Mouse (Mus musculus) heart, postnatal 0 days (tissue): Measurements from ENCODE around the gene Ret. TPM values are rescaled to one million over a fixed set of nuclear protein-coding genes. Genes with fewer than 3 reads are reported as not detected.
A peak's percentile ranks its signal among the peaks of the same experiment; 100 is the strongest.

ENCODE experiments used
- ATAC-seq: fragments of 200-750 bp; cut with Nextera tagmentation; 2 replicates; pipeline ENCODE4 v1.8.0; 2017; ENCODE audit warnings: low read depth, moderate number of reproducible peaks, moderate library complexity; ENCODE audit not compliant: insufficient read depth
- DNase-seq: peaks from one replicate; pipeline ENCODE4 v3.0.0-alpha.2; 2016; ENCODE audit warnings: low spot score
- H3K27ac ChIP-seq: fragments of 300-500 bp; sonication (generic); 2 replicates; pipeline ENCODE4 v1.5.1; 2014; ENCODE audit warnings: low read depth, mild to moderate bottlenecking
- H3K27me3 ChIP-seq: fragments of 300-500 bp; sonication (generic); 2 replicates; pipeline ENCODE4 v1.6.1; 2014; ENCODE audit warnings: low read length, mixed read lengths; ENCODE audit not compliant: control insufficient read depth, insufficient read depth
- H3K36me3 ChIP-seq: fragments of 300-500 bp; sonication (generic); replicated peaks from 2 replicates; pipeline ENCODE4 v1.6.1; 2014; ENCODE audit warnings: low read length, mixed read lengths; ENCODE audit not compliant: control insufficient read depth, insufficient read depth
- H3K4me1 ChIP-seq: fragments of 300-500 bp; sonication (generic); 2 replicates; pipeline ENCODE4 v1.6.1; 2014; ENCODE audit warnings: antibody characterized with exemption; ENCODE audit not compliant: control insufficient read depth, insufficient read depth
- H3K4me2 ChIP-seq: fragments of 300-500 bp; sonication (generic); 2 replicates; pipeline ENCODE4 v1.6.1; 2014; ENCODE audit warnings: low read depth, mild to moderate bottlenecking, low read length, moderate library complexity
- H3K4me3 ChIP-seq: fragments of 300-500 bp; sonication (generic); 2 replicates; pipeline ENCODE4 v1.5.1; 2014; ENCODE audit warnings: low read depth, low read length
- H3K9ac ChIP-seq: fragments of 300-500 bp; sonication (generic); replicated peaks from 2 replicates; pipeline ENCODE4 v1.6.1; 2014; ENCODE audit warnings: low read depth, low read length, mixed read lengths
- H3K9me3 ChIP-seq: fragments of 300-500 bp; sonication (generic); replicated peaks from 2 replicates; pipeline ENCODE4 v1.6.1; 2016; ENCODE audit warnings: low read length; ENCODE audit not compliant: control insufficient read depth
- CTCF ChIP-seq: IDR thresholded peaks from 2 replicates; pipeline ENCODE4 v1.5.1; 2016; ENCODE audit warnings: antibody characterized with exemption, control low read depth, low read depth
- EP300 ChIP-seq: IDR thresholded peaks from 2 replicates; pipeline ENCODE4 v1.6.1; 2016; ENCODE audit warnings: antibody characterized with exemption, low read depth
- WGBS: fragments of 180-500 bp; shearing (Covaris S2); extraction: QIAGEN DNeasy Blood & Tissue Kit; methylation state at CpG from one replicate; pipeline ENCODE4 v1.1.7; 2014; 5-methylcytosine and 5-hydroxymethylcytosine counted together
- polyA plus RNA-seq: library from polyadenylated mRNA; unstranded; fragments of >200 nt; fragmentation: Nextera tagmentation; extraction: Ambion mirVana; gene quantifications from 2 replicates; pipeline ENCODE4 v1.2.1, GENCODE M21; 2015
- total RNA-seq: library from RNA; depleted of rRNA; stranded (reverse); fragments of >200 nt; gene quantifications from 2 replicates; pipeline ENCODE4 v1.2.3, GENCODE M21; 2014; ENCODE audit warnings: low replicate concordance

Ret gene
- total and polyA plus RNA-seq, 2 experiments from 2014 or later, result 0.23 to 0.38 TPM

- WGBS, result 78% methylated on average over 17 of the region's 17 CpGs
- no peak for ATAC-seq
Observed at GRCm38 (mm10) chr6:118186620-118187284, 10.8 kb downstream of the Ret start.

GRCm38 (mm10) chr6:118184126-118184525 is 13.4 kb downstream of the Ret start:
- Histone ChIP-seq H3K4me3 (no peak overlapping the region), H3K27me3 (0 out of 2 replicates have a peak, but pooled peaks cover 7% of the 10 kb centered on the region), H3K4me2 (no peak overlapping the region), H3K9ac (no peak overlapping the region), H3K27ac (no peak overlapping the region), H3K4me1 (0 out of 2 replicates have a peak, but pooled peaks cover 6% of the 10 kb centered on the region), H3K9me3 (no peaks in the 10 kb centered on the region), H3K36me3 (no peaks in the 10 kb centered on the region)
- no peak for DNase-seq
- ATAC-seq, result no peak
- TF ChIP-seq EP300, result no peak
- TF ChIP-seq CTCF, result no peak
- WGBS, result 82% methylated on average over 10 of the region's 10 CpGs

More at GRCm38 (mm10) chr6:118186620-118187284, 10.8 kb downstream of the Ret start:
- H3K27me3 ChIP-seq, result peaks cover 14% of the 10 kb centered on the region; the same call in 1 of the 2 replicates
- no peaks in the 10 kb centered on the region for H3K36me3 ChIP-seq
- no peak overlapping the region for H3K27ac ChIP-seq
- no peak overlapping the region for H3K4me2 ChIP-seq
- 0 out of 2 replicates have a peak, but pooled peaks cover 6% of the 10 kb centered on the region for H3K4me1 ChIP-seq
- no peaks in the 10 kb centered on the region for H3K9me3 ChIP-seq
- no peak for DNase-seq
- no peak for TF ChIP-seq EP300
- no peak for TF ChIP-seq CTCF
- H3K9ac ChIP-seq, result no peak overlapping the region
- H3K4me3 ChIP-seq, result no peak overlapping the region

- Histone ChIP-seq H3K4me2 (no peak overlapping the region), H3K27me3 (no peaks in the 10 kb centered on the region), H3K27ac (no peak overlapping the region; the same call in 1 of the 2 replicates), H3K4me1 (no peaks in the 10 kb centered on the region), H3K9ac (no peak overlapping the region), H3K9me3 (no peaks in the 10 kb centered on the region), H3K36me3 (no peaks in the 10 kb centered on the region), H3K4me3 (no peak overlapping the region)
- WGBS, result 66% methylated on average over 12 of the region's 12 CpGs
- no peak for DNase-seq
- no peak for TF ChIP-seq EP300
- no peak for TF ChIP-seq CTCF
- no peak for ATAC-seq
Observed at GRCm38 (mm10) chr6:118180085-118180423, 17.5 kb downstream of the Ret start.

- Histone ChIP-seq H3K4me1 (no peaks in the 10 kb centered on the region), H3K4me2 (no peak overlapping the region), H3K9ac (no peak overlapping the region), H3K27me3 (no peaks in the 10 kb centered on the region), H3K36me3 (no peaks in the 10 kb centered on the region), H3K9me3 (no peaks in the 10 kb centered on the region), H3K27ac (no peak overlapping the region; the same call in 1 of the 2 replicates), H3K4me3 (no peak overlapping the region)
- DNase-seq, result peak; percentile 80
- WGBS, result 56% methylated on average over 13 of the region's 13 CpGs
- TF ChIP-seq CTCF (peak; percentile 99), EP300 (no peak)
- ATAC-seq, result peak; percentile 86
Observed at GRCm38 (mm10) chr6:118179316-118180084, 18.0 kb downstream of the Ret start.

GRCm38 (mm10) chr6:118173975-118174328 is 23.6 kb downstream of the Ret start:
- WGBS, result 63% methylated on average over 5 of the region's 5 CpGs
- Histone ChIP-seq H3K9ac (no peak overlapping the region), H3K27me3 (no peaks in the 10 kb centered on the region), H3K9me3 (no peaks in the 10 kb centered on the region), H3K4me3 (no peak overlapping the region), H3K27ac (no peak overlapping the region), H3K36me3 (no peaks in the 10 kb centered on the region), H3K4me2 (no peak overlapping the region), H3K4me1 (no peaks in the 10 kb centered on the region)
- DNase-seq (no peak), ATAC-seq (no peak)
- no peak for TF ChIP-seq CTCF
- TF ChIP-seq EP300, result no peak
